Mouse (Mus musculus) myocyte (in vitro differentiated cells): ENCODE results near the gene Mtmr12. TPM values are rescaled to one million over a fixed set of nuclear protein-coding genes. Genes with fewer than 3 reads are reported as not detected.

ENCODE experiments used
- H3K27me3 ChIP-seq: one replicate; pipeline ENCODE4 v1.6.1; 2011; ENCODE audit not compliant: control insufficient read depth, insufficient read depth, insufficient read length
- H3K36me3 ChIP-seq: one replicate; pipeline ENCODE4 v1.6.1; 2011; ENCODE audit not compliant: control insufficient read depth, insufficient read depth
- H3K4me2 ChIP-seq: one replicate; pipeline ENCODE4 v1.6.1; 2011; ENCODE audit warnings: low read depth, control low read depth
- H3K4me3 ChIP-seq: one replicate; pipeline ENCODE4 v1.5.1; 2011; ENCODE audit warnings: mild to moderate bottlenecking, control low read depth, moderate library complexity
- H3K79me2 ChIP-seq: one replicate; pipeline ENCODE4 v1.6.1; 2011; ENCODE audit not compliant: control insufficient read depth, insufficient read depth
- H3ac ChIP-seq: one replicate; pipeline ENCODE4 v1.6.1; 2011; ENCODE audit not compliant: control insufficient read depth, insufficient read length
- CEBPB ChIP-seq: IDR thresholded peaks from 2 replicates; pipeline ENCODE4 v1.6.1; 2011; ENCODE audit warnings: mild to moderate bottlenecking, moderate library complexity; ENCODE audit not compliant: poor library complexity, insufficient read depth, severe bottlenecking
- E2F4 ChIP-seq: IDR thresholded peaks from one replicate; pipeline ENCODE4 v1.6.1; 2011; ENCODE audit warnings: mild to moderate bottlenecking, control low read depth, moderate library complexity; ENCODE audit not compliant: insufficient read depth
- MAX ChIP-seq: IDR thresholded peaks from one replicate; pipeline ENCODE4 v1.6.1; 2011; ENCODE audit warnings: low read depth, mild to moderate bottlenecking, control low read depth
- MYOD1 ChIP-seq, 3 experiments: IDR thresholded peaks; one replicate each; pipeline ENCODE4 v1.6.1; 2011; ENCODE audit warnings: control low read depth in 2 of 3, low read depth in 2 of 3, mild to moderate bottlenecking in 2 of 3, moderate library complexity in 1 of 3; ENCODE audit not compliant: insufficient read length in 2 of 3, control insufficient read depth in 1 of 3
- MYOG ChIP-seq, 3 experiments: IDR thresholded peaks; one replicate each; pipeline ENCODE4 v1.6.1; 2011; ENCODE audit warnings: control low read depth in 2 of 3, low read depth in 2 of 3, mild to moderate bottlenecking in 2 of 3; ENCODE audit not compliant: insufficient read length in 2 of 3, control insufficient read depth in 1 of 3, insufficient read depth in 1 of 3
- POLR2A ChIP-seq: IDR thresholded peaks from one replicate; pipeline ENCODE4 v1.6.1; 2011; ENCODE audit warnings: low read depth, mild to moderate bottlenecking, control low read depth, moderate library complexity; ENCODE audit not compliant: insufficient read length
- POLR2AphosphoS2 ChIP-seq: IDR thresholded peaks from one replicate; pipeline ENCODE4 v1.6.1; 2011; ENCODE audit warnings: low read depth, control low read depth; ENCODE audit not compliant: insufficient read length
- REST ChIP-seq: IDR thresholded peaks from one replicate; pipeline ENCODE4 v1.6.1; 2011; ENCODE audit warnings: mild to moderate bottlenecking, control low read depth, moderate library complexity; ENCODE audit not compliant: insufficient read depth, insufficient read length
- SRF ChIP-seq: IDR thresholded peaks from one replicate; pipeline ENCODE4 v1.6.1; 2011; ENCODE audit warnings: low read depth; ENCODE audit not compliant: control insufficient read depth, insufficient read length
- TCF12 ChIP-seq: IDR thresholded peaks from one replicate; pipeline ENCODE4 v1.6.1; 2011; ENCODE audit warnings: mild to moderate bottlenecking, control low read depth; ENCODE audit not compliant: poor library complexity, insufficient read depth, severe bottlenecking
- TCF3 ChIP-seq: IDR thresholded peaks from one replicate; pipeline ENCODE4 v1.6.1; 2011; ENCODE audit warnings: low read depth, control low read depth; ENCODE audit not compliant: insufficient read length
- USF1 ChIP-seq: IDR thresholded peaks from one replicate; pipeline ENCODE4 v1.6.1; 2011; ENCODE audit warnings: low read depth, mild to moderate bottlenecking, control low read depth, moderate library complexity
- polyA plus RNA-seq: library from polyadenylated mRNA; unstranded; fragments of >200 nt; fragmentation: generic; extraction: Trizol; gene quantifications from one replicate; pipeline ENCODE4 v1.2.1, GENCODE M21; 2012; ENCODE audit warnings: missing spikeins

The Mtmr12 gene
- polyA plus RNA-seq, 1 experiment, result 6.2 TPM

GRCm38 (mm10) chr15:12257730-12258494 lies 53.1 kb downstream of the Mtmr12 start:
- peaks cover 62% of the 10 kb centered on the region for H3K36me3 ChIP-seq
- no peaks in the 10 kb centered on the region for H3K27me3 ChIP-seq
- H3ac ChIP-seq, result no peak overlapping the region
- H3K79me2 ChIP-seq, result no peaks in the 10 kb centered on the region
- H3K4me3 ChIP-seq, result no peak overlapping the region
- no peak overlapping the region for H3K4me2 ChIP-seq
- no peak for TF ChIP-seq POLR2AphosphoS2
- no peak for TF ChIP-seq TCF12
- TF ChIP-seq MAX, result no peak
- TF ChIP-seq CEBPB, result no peak
- no peak for TF ChIP-seq USF1
- TF ChIP-seq TCF3, result no peak
- no peak for TF ChIP-seq POLR2A
- TF ChIP-seq REST, result no peak
- no peak for TF ChIP-seq MYOG (IDR thresholded peaks at IDR 0.05; ENCODE audit: control insufficient read depth in 1 of 3, insufficient read depth in 1 of 3, insufficient read length in 2 of 3, low read depth in 2 of 3)
- no peak for TF ChIP-seq SRF
- TF ChIP-seq MYOD1 (IDR thresholded peaks at IDR 0.05; ENCODE audit: control insufficient read depth in 1 of 3, insufficient read length in 2 of 3, low read depth in 2 of 3), result no peak
- no peak for TF ChIP-seq E2F4

GRCm38 (mm10) chr15:12263056-12263455 lies 58.2 kb downstream of the Mtmr12 start:
- Histone ChIP-seq H3K36me3 (peaks cover 69% of the 10 kb centered on the region), H3K79me2 (no peaks in the 10 kb centered on the region), H3K4me3 (no peak overlapping the region), H3ac (no peak overlapping the region), H3K4me2 (no peak overlapping the region), H3K27me3 (no peaks in the 10 kb centered on the region)
- TF ChIP-seq USF1 (no peak), TCF3 (no peak), CEBPB (no peak), E2F4 (no peak), MAX (no peak), POLR2A (no peak), POLR2AphosphoS2 (no peak), MYOG (IDR thresholded peaks at IDR 0.05; ENCODE audit: control insufficient read depth in 1 of 3, insufficient read depth in 1 of 3, insufficient read length in 2 of 3, low read depth in 2 of 3) (no peak), SRF (no peak), REST (no peak), TCF12 (no peak), MYOD1 (IDR thresholded peaks at IDR 0.05; ENCODE audit: control insufficient read depth in 1 of 3, insufficient read length in 2 of 3, low read depth in 2 of 3) (no peak)

- Histone ChIP-seq H3K4me2 (no peak overlapping the region), H3K79me2 (no peaks in the 10 kb centered on the region), H3ac (no peak overlapping the region), H3K4me3 (no peak overlapping the region), H3K36me3 (peaks cover 63% of the 10 kb centered on the region), H3K27me3 (no peaks in the 10 kb centered on the region)
- no peak for TF ChIP-seq MYOG (IDR thresholded peaks at IDR 0.05; ENCODE audit: control insufficient read depth in 1 of 3, insufficient read depth in 1 of 3, insufficient read length in 2 of 3, low read depth in 2 of 3)
- TF ChIP-seq POLR2A, result no peak
- TF ChIP-seq REST, result no peak
- no peak for TF ChIP-seq SRF
- TF ChIP-seq POLR2AphosphoS2, result no peak
- no peak for TF ChIP-seq MAX
- no peak for TF ChIP-seq MYOD1 (IDR thresholded peaks at IDR 0.05; ENCODE audit: control insufficient read depth in 1 of 3, insufficient read length in 2 of 3, low read depth in 2 of 3)
- no peak for TF ChIP-seq TCF12
- TF ChIP-seq CEBPB, result no peak
- no peak for TF ChIP-seq USF1
Measured at GRCm38 (mm10) chr15:12266460-12266859, 61.6 kb downstream of the Mtmr12 start.

GRCm38 (mm10) chr15:12268021-12268420 lies 63.2 kb downstream of the Mtmr12 start:
- TF ChIP-seq USF1, result no peak
- TF ChIP-seq TCF3, result no peak
- no peak for TF ChIP-seq REST
- no peak for TF ChIP-seq POLR2A
- no peak for TF ChIP-seq MYOD1 (IDR thresholded peaks at IDR 0.05; ENCODE audit: control insufficient read depth in 1 of 3, insufficient read length in 2 of 3, low read depth in 2 of 3)
- TF ChIP-seq MYOG (IDR thresholded peaks at IDR 0.05; ENCODE audit: control insufficient read depth in 1 of 3, insufficient read depth in 1 of 3, insufficient read length in 2 of 3, low read depth in 2 of 3), result no peak
- no peak for TF ChIP-seq E2F4
- no peak for TF ChIP-seq MAX
- no peak for TF ChIP-seq POLR2AphosphoS2
- no peak for TF ChIP-seq CEBPB
- TF ChIP-seq TCF12, result no peak
- TF ChIP-seq SRF, result no peak
- no peak overlapping the region for H3K4me3 ChIP-seq
- no peaks in the 10 kb centered on the region for H3K79me2 ChIP-seq
- no peak overlapping the region for H3K4me2 ChIP-seq
- no peaks in the 10 kb centered on the region for H3K27me3 ChIP-seq
- H3K36me3 ChIP-seq, result peaks cover 47% of the 10 kb centered on the region
- no peak overlapping the region for H3ac ChIP-seq
